Comparison of ENCODE assay signal across 9 mouse cellular contexts in the genomic region with DNA sequence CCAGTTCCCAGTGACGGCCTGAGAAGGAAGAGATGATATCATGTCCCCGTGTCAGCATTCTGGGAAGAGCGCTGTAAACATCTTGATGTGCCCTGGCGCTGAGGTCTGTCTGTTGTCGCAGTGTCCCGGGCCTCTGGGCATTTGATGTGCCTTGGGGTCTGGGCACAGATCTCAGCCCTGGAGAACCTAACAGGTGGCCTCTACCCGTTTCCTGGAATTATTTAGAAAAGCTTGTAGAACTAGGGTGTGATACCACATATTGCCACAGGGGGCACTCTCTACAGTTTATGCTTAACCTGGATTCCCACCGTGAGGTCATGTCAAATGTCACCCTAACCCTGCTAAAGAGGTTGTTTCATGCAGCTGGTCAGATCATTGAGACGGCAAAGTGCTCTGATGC. TPM values are rescaled to one million over a fixed set of nuclear protein-coding genes. Genes with fewer than 3 reads are reported as not detected.
DNase-seq lines count a peak whose midpoint lies in the region; ATAC-seq and TF ChIP-seq lines count a peak whose summit lies in the region.
"Had no signal": no experiment of that assay in that cellular context is flagged by ENCODE, and none has a peak within 500 bp of the region (broad histone marks: within the 10 kb centered on the region; RNA-seq: fewer than 3 reads in every experiment).

No protein-coding gene starts in this region.

- DNase-seq in forebrain, postnatal 0 days = no peak
- DNase-seq in spleen, adult 12 weeks (ENCODE audit: low spot score) = peak; percentile 16
- no peak for DNase-seq in spleen, postnatal 36 days (ENCODE audit: low spot score in 2 of 2)
- peak; percentile 72 for DNase-seq in induced T-regulatory cell, adult 2 months (ENCODE audit: low read depth)
- peak; percentile 76 for DNase-seq in retina, embryonic 14.5 days (ENCODE audit: low spot score)
- no peak for DNase-seq in urinary bladder, postnatal 25 days (ENCODE audit: low spot score)
- DNase-seq in right cerebral cortex, adult 18-20 months = no peak

- no peaks in the 10 kb centered on the region for H3K4me1 ChIP-seq in forebrain, postnatal 0 days (ENCODE audit: insufficient read depth)
- H3K4me1 ChIP-seq in forebrain, embryonic 16.5 days (replicated peaks; ENCODE audit: control insufficient read depth, insufficient read depth, low read length) = no peaks in the 10 kb centered on the region

- peak; percentile 73 for TF ChIP-seq CTCF in forebrain, postnatal 0 days (IDR thresholded peaks at IDR 0.05; ENCODE audit: low read depth)

- ATAC-seq in forebrain, postnatal 0 days = no peak
- ATAC-seq in forebrain, embryonic 16.5 days = no peak

- WGBS in forebrain, postnatal 0 days = 61% methylated on average over 9 of the region's 9 CpGs
- 63% methylated on average over 9 of the region's 9 CpGs for WGBS in forebrain, embryonic 16.5 days

- no peaks in the 10 kb centered on the region for H3K36me3 ChIP-seq in forebrain, postnatal 0 days (ENCODE audit: insufficient read depth)
- H3K36me3 ChIP-seq in forebrain, embryonic 16.5 days (ENCODE audit: control insufficient read depth, insufficient read depth) = no peaks in the 10 kb centered on the region
- H3K36me3 ChIP-seq: hindbrain, embryonic 15.5 days had no signal

- H3K27me3 ChIP-seq in forebrain, postnatal 0 days (ENCODE audit: insufficient read depth, low read length) = no peaks in the 10 kb centered on the region
- H3K27me3 ChIP-seq in forebrain, embryonic 16.5 days (replicated peaks; ENCODE audit: control insufficient read depth, insufficient read depth, low read length) = no peaks in the 10 kb centered on the region
- H3K27me3 ChIP-seq: hindbrain, embryonic 15.5 days had no signal

- H3K27ac ChIP-seq in forebrain, postnatal 0 days (ENCODE audit: low read depth, low read length) = no peak overlapping the region
- no peak overlapping the region for H3K27ac ChIP-seq in forebrain, embryonic 16.5 days (ENCODE audit: low read length)
- H3K27ac ChIP-seq: hindbrain, embryonic 15.5 days had no signal

- no peaks in the 10 kb centered on the region for H3K9me3 ChIP-seq in forebrain, postnatal 0 days (ENCODE audit: low read length)
- no peaks in the 10 kb centered on the region for H3K9me3 ChIP-seq in forebrain, embryonic 16.5 days (ENCODE audit: control insufficient read depth, low read length)
- H3K9me3 ChIP-seq: hindbrain, embryonic 15.5 days had no signal

- no peak overlapping the region for H3K4me3 ChIP-seq in forebrain, postnatal 0 days (ENCODE audit: low read depth, low read length)
- no peak overlapping the region for H3K4me3 ChIP-seq in forebrain, embryonic 16.5 days (replicated peaks; ENCODE audit: low read length)
- H3K4me3 ChIP-seq: hindbrain, embryonic 15.5 days had no signal

- H3K4me2 ChIP-seq in forebrain, postnatal 0 days (ENCODE audit: low read depth) = no peak overlapping the region
- no peak overlapping the region for H3K4me2 ChIP-seq in forebrain, embryonic 16.5 days (ENCODE audit: low read length)
- H3K4me2 ChIP-seq: hindbrain, embryonic 15.5 days had no signal

- no peak overlapping the region for H3K9ac ChIP-seq in forebrain, postnatal 0 days
- no peak overlapping the region for H3K9ac ChIP-seq in forebrain, embryonic 16.5 days (replicated peaks; ENCODE audit: low read depth, low read length)
- H3K9ac ChIP-seq: hindbrain, embryonic 15.5 days had no signal

RNA-seq across cellular contexts. Expression of a gene that starts 18.0 kb away (rescaled TPM):
- total RNA-seq in forebrain, postnatal 0 days (2014; rRNA removed) = not detected in 2 replicates
- polyA plus RNA-seq in forebrain, postnatal 0 days (2015; fragmentation: Nextera tagmentation; extraction: Ambion mirVana) = 0.15 and 0.22 TPM in 2 replicates
- 0.06 and 0.14 TPM in 2 replicates for polyA plus RNA-seq in forebrain, embryonic 16.5 days (2015; fragmentation: Nextera tagmentation; extraction: Ambion mirVana)

RNA-seq across cellular contexts. Expression of a gene that starts 51.6 kb away (rescaled TPM):
- 8.6 and 8.9 TPM in 2 replicates for total RNA-seq in forebrain, postnatal 0 days (2014; rRNA removed)
- polyA plus RNA-seq in forebrain, postnatal 0 days (2015; fragmentation: Nextera tagmentation; extraction: Ambion mirVana) = 8.3 and 9.0 TPM in 2 replicates
- polyA plus RNA-seq in forebrain, embryonic 16.5 days (2015; fragmentation: Nextera tagmentation; extraction: Ambion mirVana) = 3.5 and 4.2 TPM in 2 replicates

Comparison
In these comparisons a context has a peak if more than half of its experiments do, and no peak if none do; other contexts are left out.
1. DNase-seq: peak in spleen, adult 12 weeks (single experiment), induced T-regulatory cell, adult 2 months (single experiment) and retina, embryonic 14.5 days (single experiment); none in forebrain, postnatal 0 days (single experiment), spleen, postnatal 36 days (0 of 2), urinary bladder, postnatal 25 days (single experiment) and right cerebral cortex, adult 18-20 months (single experiment).